Mouse (Mus musculus): Measurements from ENCODE around the gene Hist1h3i.
"Not testable (repeated sequence)": the region's sequence is repeated elsewhere in the genome, so short reads cannot be mapped to it uniquely, and the experiment has no call there.

DNA sequence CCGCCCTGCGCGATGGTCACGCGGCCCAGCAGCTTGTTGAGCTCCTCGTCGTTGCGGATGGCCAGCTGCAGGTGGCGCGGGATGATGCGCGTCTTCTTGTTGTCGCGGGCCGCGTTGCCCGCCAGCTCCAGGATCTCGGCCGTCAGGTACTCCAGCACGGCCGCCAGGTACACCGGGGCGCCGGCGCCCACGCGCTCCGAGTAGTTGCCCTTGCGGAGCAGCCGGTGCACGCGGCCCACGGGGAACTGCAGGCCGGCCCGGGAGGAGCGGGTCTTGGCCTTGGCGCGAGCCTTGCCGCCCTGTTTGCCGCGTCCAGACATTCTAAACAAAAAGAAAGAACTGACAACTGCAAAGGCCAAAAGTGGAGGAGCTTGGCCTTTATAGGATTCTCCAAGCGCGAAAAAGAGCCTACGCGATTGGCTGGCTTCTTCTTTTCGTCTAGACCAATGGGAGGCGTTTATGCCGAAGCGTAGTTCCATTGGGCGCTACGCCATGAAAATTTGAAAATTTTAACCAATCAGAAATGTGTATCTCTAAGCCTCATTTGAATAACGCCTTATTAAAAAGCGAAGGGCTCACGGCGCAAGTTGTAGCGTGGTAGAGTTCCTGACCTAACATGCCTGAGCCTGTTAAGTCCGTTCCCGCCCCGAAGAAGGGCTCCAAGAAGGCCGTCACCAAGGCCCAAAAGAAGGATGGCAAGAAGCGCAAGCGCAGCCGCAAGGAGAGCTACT lies 3.9 kb upstream of the Hist1h3i start, which contains the start of the genes Hist1h2an and Hist1h2bp:
- not testable (repeated sequence) for TF ChIP-seq GATA1 (IDR thresholded peaks at IDR 0.05; ENCODE audit: borderline replicate concordance, low read length); FLI1 (IDR thresholded peaks at IDR 0.05; ENCODE audit: low read length)

All from megakaryocyte, embryonic 14.5 days (primary cell).